Mouse (Mus musculus) kidney, adult 18-20 months (tissue): ENCODE measurements around the gene Dvl2.

Source experiments
- DNase-seq: peaks from one replicate; pipeline ENCODE4 v3.0.0; 2021

Gene Dvl2

DNA sequence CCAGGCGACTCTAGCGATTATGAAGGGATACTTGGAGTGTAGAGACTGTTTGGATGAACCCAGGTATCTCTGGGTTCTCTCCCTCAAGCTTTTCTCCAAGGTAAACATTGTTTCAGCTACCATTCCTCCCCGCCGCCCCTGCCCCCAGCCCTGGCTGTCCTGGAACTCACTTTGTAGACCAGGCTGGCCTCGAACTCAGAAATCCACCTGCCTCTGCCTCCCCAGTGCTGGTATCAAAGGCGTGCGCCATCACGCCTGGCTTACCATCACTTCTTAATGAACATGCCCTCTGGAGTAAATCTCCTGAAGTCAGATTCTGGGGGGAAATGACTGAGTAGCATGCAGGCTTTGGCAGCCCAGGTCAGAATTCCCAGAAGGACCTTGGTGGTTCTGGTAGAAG, 18.2 kb upstream of the Dvl2 start, which contains the start of gene Elp5:
Gene Elp5, minus strand, starts transcription at position 293 of the 400 bp plus-strand sequence.
- DNase-seq = no peak

DNA sequence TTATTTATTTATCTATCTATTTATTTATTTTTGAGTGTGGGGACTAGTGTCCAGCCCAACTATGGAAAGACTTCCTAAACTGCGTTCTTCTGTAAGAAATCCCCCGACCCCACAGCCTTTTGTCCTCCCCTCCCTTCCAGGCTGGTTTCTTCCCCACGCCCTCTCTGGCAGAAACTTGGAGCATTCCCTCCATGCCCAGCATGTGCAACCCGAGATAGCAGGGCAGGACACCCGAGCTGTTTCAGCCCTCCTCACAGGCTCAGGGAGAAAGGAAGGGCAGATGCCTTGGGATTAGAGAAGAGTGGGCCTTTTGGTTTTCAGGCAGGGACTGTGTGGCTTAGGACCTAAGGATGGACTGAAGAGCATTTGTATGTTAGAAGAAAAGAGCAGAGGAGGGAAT, 17.5 kb upstream of the Dvl2 start:
- DNase-seq = no peak

DNA sequence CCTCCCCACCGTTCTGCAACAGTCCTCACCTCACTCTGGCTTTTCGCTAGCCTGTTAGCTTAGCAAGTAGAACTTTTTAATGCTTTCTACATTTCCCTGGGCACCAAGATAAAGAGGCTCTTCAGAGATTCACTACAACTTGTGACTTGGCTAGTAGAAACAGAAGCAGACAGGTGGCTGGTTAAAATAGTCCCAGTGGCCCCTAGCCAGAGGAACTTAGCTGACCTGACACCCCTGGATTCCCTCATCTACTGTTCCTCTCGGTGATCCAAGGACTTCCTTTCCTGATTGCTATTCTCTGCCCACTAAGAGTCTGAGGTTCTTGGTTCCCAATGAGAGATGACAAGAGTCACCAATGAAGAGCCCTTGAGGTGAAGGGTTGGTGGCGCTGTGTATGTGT, 17.0 kb upstream of the Dvl2 start:
- no peak for DNase-seq

DNA sequence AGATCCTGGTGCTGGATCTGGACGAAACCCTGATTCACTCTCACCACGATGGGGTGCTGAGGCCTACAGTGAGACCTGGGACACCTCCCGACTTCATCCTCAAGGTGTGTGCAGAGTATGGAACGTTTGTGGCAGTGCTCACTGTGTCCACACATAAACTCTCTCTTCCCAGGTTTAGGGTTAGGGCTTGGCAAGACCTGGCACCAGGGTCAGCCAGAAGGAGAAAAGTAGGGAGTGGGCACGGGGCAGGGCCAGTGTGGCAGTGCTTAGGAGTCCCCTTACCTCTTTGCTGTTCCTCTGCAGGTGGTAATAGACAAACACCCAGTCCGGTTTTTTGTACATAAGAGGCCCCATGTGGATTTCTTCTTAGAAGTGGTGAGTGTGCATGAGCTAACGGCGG, 16.0 kb upstream of the Dvl2 start:
- DNase-seq = no peak

DNA sequence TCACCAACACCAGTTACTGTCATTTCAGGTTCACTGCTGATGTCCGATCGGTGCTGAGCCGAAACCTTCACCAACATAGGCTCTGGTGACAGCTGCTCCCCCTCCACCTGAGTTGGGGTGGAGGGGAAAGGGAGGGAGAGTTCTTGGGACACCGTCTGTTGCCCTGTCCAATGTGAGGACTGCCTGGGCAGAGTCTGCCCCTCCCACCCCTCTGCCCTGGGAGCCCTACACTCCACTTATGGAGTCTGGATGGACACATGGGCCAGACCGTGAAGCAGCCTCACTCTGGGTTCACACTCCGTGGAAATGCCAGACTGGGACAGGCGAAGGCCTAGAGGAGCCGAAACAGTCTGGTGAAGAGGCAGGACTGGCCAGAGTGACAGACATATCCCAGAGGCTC, 10.4 kb upstream of the Dvl2 start:
- no peak for DNase-seq

DNA sequence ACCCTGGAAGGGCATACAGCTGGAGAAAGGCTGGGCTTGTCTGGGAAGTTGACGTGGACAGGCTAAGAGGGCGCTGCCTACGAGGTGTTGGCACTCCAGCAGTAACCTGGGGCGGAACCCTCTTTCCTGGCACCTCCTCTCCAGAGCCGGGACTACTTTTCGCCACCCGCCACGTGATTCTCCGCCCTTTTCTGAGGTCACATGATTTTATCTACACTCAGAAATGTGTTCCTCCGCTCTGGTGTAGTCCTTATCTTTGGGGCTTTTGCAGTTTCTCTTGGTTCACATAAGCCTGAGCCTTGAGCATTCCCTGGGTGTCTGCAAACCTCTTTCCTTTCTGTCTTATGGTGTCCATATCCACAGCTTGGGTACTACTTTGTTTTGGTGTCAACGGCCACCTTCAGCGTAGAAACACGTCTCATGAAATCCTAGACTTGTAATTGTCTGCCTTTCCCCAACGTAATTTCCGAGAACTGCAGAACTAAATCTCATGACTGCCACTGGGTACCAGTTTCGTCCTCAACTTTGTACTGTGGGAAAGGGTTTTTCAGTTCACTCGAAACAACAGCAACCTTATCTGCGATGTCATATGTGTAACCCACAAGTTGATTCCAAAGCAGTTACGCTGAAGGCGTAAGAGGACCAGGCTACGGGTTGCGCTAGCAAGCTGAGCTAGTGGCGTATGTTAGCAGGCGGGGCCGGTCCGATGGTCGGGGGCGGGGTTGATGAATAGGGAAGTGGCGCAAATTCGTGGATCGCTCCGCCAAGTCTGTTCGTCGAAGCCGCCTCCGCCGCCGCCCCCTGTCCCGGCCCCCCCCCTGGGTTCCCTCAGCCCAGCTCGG, 9.3 kb upstream of the Dvl2 start, which contains the start of gene Gabarap:
Gene Gabarap, plus strand, starts transcription at position 294 of the 842 bp plus-strand sequence.
- DNase-seq = peak; percentile 97

DNA sequence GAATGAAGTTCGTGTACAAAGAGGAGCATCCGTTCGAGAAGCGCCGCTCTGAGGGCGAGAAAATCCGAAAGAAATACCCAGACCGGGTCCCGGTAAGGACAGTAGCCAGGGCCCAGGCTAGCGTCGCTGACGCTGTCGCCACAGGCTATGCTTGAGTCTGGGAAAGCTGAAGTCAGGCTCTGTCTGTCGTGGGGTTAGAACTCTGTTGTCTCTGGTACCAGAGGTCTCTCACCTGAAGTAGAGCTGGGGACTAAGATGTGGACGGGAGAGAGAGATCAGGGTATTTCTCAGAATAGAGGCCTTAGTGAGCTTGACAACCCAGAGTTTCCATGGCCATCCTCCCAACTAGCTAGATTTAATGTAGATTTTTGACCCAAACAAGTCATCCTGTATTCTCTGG, 8.7 kb upstream of the Dvl2 start:
- no peak for DNase-seq

DNA sequence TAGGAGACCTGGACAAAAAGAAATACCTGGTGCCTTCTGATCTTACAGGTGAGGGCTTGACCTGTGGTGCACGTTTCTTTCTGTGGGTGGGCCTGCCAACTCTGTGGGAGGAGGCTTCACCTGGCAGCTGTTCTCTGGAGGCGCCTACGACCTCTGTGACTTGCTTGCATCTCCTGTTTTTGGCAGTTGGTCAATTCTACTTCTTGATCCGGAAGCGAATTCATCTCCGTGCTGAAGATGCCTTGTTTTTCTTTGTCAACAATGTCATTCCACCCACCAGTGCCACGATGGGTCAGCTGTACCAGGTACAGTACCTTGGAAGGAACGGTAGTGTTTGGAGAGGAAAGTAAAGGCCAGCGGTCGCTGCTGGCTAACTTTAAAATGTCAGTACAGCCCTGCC, 8.0 kb upstream of the Dvl2 start:
- DNase-seq = peak; percentile 40

DNA sequence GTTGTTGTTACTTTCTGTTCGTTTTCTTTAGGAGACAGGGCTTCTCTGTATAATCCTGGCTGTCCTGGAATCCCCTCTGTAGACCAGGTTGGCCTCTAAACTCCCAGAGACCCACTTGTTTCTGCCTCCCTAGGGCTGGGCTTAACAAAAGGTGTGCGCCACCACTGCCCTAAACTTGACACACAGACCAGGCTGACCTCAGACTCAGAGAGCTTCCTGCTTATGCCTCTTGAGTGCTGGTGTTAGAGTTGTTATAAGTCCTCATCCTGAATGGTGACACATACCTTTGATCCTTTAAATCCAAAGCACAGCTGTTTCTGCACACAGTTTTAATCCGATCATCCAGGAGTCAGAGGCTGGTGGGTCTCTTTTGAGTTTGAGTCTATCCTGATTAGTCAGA, 7.5 kb upstream of the Dvl2 start:
- DNase-seq = no peak

DNA sequence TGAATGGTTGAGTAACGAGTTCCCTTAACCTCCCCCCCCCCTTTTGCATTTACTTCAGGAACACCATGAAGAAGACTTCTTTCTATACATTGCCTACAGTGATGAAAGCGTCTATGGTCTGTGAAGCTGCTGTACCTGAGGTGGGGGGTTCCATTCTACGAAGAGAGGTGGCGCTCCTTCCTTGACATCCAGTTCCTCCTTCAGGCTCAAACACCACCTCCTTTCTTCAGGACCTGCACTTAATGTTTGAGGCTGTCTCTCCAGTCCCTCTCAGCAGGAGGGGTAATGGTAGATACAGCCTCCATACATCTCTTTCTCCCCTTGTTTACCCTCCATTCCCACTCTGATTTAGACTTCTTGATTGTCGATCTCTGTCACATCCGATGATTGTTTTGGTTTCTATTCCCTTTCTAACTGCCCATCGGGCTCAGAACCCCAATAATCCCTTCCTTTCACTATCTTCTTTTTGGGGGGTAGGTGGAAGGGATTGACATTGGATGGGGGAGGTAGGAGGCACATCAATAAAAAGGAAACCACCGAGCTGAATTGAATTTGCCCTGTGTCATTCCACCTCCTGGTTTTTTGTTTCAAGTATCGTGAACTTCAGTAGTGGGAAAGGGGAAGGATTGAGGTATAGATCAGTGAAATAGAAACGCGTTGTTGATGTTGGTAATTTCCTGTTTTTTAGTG, 5.8 kb upstream of the Dvl2 start:
- no peak for DNase-seq

DNA sequence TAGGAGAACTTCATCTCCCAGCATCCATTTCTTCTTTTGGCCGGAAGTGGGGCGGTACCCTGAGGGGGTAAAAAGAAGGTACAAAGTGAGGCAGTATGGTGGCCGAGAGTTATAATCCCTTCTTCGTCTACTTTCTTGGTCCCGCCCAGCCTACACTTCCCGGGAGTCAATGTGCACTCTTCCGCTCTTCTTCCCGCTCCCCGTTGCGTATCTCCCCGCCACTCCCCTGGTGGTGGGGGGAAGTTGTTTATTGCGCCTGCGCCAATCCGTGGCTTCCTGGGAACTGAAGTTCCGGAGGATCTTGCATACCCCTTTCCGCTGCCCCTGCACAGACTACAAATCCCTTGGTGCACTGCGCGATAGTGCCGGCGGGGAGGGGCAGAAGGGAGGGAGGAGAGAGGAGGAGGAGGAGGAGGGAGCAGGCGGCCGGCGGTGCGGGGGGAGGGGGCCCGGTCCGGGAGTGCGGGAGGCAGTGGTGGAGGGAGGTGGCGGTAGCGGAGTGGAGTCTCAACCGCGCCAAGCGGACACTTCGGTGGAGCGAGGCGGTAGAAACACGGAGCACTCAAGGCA, 4.9 kb upstream of the Dvl2 start, which contains the start of gene Phf23:
Gene Phf23, plus strand, starts transcription at position 387 of the 570 bp plus-strand sequence.
- peak; percentile 95 for DNase-seq

DNA sequence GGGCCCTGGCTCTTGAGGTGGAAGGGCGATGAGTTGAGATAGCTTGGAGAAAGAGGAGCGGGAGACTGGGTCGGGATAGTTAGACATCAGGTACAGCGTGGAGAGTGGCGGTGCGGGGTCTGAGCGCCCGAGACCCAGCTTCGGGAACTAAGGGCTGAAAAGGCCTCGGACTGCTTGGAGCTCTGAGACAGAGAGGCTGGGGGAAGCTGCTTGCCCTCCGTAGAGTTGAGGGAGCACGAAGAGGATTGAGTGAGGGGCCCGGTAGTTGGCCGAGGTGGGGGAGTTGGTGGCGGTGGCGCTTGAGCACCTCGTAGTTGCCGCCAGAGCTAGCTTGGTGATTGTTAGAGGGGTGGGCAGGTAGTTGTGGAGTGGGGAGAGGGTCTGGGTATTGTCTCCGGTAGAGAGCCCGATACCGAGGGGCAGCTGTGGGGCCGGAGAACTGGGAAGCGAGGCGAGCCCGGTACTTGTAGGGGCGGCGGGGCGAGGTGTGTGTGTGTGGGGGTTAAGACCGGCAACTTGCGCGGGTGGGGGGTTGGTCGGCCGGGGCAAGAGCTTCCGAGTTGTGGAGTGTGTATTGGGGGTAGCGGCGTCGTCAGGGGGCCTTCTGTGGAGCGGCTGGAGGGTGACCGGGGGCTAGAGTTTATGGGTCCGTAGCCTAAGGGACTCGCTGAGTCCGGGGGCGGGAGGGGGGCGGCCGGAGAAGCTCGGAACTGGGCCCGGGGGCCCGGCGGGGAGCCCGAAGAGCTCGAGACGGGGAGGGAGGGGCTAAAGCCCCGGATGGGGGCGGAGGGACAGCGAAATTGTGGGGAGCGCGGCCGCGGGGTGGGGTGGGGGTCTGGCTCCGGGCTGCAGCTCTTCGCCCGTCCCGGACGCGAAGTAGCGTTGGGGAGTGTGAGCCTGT, 4.0 kb upstream of the Dvl2 start:
- peak; percentile 54 for DNase-seq

DNA sequence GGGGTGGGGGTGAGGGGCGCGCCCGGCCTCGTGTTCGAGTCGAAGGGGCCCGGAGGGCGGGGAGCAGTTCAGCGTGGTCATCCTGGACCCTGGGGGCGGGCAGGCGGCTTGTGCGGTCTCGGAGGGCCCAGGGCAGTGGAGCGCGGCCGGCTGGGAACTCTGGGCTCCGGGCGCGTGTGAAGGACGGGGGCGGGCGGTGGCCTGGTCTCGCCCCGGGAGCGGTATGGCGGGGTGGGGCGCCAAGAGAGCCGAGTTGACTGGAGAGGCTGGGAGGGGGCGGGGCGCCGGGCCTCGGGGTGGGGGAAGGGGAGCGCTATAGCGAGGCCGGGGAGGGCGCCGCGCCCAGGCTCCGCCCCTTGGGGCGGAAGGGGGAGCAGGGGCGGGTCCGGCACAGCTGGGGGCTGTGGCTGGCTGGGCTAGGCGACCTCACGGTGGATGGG, 3.3 kb upstream of the Dvl2 start:
- DNase-seq = peak; percentile 90

DNA sequence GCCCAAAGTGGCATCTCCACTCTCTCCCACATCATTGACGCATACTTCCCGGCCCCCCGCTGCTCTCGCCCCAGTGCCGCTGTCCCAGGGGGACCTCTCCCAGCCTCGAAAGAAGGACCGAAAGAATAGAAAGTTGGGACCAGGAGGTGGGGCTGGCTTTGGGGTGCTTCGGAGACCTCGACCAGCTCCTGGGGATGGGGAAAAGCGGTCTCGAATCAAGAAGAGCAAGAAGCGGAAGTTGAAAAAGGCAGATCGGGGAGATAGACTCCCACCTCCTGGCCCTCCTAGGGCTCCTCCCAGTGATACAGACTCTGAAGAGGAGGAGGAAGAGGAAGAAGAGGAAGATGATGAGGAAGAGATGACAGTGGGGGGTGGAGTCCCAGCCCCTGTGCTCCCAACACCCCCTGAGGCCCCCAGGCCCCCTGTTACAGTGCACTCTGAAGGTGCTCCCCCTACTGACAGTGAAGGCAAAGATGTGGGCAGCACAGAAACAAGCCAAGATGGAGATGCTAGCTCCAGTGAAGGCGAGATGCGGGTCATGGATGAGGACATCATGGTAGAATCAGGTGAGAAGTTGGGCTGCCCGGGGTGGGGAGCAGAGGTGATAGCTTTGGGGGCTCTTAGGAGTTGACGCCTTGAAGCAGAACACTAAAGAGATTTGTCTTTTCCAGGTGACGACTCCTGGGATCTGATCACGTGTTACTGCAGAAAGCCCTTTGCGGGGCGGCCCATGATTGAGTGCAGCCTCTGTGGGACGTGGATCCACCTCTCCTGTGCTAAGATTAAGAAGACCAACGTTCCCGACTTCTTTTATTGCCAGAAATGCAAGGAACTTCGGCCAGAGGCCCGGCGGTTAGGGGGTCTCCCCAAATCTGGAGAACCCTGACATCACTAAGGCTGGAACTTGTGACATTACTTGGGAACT, 1.6 kb upstream of the Dvl2 start:
- DNase-seq = no peak

DNA sequence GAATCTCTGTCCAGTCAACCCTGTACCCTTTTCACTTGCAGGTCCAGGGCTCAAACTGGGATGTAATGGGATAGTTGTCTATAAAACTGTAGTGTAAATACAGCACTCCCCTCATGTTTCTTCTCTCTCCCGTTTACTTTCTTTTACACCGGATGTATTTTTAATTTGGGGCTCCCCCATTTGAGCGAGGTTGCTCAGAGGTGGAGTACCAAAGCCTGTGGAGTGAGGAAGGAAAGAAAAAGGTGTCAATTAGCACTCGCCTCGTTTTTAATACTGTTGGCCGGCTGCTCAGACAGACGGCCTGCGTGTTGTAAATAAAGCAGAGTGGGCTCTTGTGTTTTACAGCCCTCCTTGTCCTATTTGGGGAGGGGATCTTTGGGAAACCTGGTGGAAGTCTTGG, 729 bp upstream of the Dvl2 start:
- DNase-seq = no peak

DNA sequence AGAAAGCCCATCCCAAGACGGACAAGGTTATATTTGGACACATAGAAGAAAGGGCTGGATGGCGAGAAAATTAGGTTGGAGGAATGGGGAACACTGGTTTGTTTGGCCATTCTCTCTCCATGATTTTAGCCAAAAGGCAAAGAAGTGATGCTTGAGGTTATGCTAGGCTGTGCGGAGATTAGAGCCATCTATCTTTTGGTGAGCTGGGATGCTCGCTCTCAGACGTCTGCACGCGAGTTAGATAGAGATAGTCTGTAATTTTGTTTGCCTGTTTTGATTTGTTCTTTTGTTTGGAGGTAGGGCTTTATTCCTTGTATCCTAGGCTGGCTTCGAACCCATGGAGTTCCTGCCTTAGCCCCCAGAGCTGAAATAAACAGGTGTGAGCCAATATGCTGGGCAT, 764 bp downstream of the Dvl2 start:
- no peak for DNase-seq

DNA sequence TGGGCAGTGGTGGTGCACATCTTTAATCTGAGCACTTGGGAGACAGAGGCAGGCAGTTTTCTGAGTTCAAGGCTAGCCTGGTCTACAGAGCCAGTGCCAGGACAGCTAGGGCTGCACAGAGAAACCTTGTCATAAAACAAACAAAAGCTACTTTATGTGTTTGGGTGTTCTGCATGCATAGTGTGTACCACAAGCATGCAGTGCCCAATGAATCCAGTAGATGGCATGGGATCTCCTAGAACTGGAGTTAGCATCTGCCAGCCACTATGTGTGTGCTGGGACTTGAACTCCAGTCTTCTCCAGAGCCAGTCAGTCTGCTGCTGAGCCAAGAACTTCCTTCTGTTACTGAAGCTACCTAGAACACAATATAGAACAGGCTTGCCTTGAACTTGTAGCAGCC, 1.5 kb downstream of the Dvl2 start:
- no peak for DNase-seq

DNA sequence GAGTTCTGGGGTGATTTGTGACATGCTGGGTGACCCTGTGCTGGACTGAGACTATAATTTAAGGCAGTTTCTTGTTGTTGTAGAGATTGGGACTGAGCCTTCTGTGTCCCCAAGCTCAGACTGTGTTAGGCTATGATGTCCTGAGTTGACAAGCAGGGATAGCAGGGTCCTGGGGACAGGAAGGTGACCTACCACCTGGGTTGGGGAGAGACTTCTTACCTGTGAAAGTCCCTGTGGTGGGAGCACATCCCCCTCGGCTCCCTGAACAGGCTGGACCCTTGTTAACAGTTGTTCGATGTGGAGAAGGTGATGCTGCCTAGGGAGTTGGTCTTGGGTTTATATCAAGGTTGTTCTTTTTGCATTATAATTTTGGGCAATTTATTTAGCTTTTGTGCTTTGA, 2.1 kb downstream of the Dvl2 start:
- no peak for DNase-seq

DNA sequence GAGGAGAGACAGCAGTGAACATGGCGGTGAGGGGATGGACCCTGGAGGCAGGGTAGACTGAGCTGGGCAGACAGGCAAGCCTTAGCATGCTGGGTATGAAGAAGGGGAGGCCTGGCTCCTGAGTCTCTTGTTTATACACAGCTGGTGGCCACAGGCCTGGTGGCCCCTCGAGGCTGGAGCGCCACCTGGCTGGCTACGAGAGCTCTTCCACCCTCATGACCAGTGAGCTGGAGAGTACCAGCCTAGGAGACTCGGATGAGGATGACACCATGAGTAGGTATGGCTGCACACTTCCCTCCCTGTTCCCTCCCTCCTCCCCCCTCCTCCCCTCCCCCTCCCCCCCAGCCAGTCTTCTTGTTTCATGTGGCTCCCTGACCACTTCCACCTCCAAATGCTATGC, 5.1 kb downstream of the Dvl2 start:
- DNase-seq = no peak

DNA sequence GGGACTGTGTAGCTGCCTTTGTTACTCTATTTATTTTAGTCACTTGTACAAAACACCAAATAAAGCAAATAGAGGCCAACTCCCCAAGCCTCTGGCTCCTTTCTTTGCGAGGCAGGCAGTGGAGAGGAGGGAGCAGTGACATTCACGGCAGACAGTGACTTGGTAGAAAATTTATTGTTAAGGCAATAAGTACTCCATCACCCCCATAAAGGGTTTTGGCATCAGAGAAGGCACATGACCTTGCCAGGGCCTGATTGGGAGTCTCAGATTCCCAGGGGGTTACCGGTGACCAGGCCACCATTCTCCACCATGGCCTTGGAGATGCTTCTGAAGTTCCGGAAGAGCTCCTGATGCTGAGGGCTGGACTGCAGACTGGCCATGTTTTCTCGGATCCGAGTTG, 9.6 kb downstream of the Dvl2 start:
- no peak for DNase-seq

DNA sequence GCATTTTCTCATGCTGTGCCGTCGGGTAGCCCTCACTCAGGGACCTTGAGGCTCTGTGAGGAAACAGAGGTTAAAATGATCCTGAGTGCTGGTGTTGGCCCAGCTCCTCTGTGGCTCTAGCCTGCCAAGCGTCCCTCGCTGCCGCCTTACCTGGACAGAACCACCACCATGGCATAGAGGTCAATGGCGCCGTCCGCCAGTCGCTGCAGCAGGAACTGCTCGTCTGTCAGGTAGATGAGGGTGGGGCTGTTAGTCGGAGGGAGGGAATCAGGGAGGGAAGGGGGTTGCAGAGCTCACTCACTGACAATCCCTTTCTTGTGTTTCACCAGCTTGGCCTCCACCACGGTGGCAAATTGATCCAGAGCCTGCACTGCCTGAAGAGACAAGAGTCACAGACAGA, 10.2 kb downstream of the Dvl2 start:
- DNase-seq = no peak

DNA sequence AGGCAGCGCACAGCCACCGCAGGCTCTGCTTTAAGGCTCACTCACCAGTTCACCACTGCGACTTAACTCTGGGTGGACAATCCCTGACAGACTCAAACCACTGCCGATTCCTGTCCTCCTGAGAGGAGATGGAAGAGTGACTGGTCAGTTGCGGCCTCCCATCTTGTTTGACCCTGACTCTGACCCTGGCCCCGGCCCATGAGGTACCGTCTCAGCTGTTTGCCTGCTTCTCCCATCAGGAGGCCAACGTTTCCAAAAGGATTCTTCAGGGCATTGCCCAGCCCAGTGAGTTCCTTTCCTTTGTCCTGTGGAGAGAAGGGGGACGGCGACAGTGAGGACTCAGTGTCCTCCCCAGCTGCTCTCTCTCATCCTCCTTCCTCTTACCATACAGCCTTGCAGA, 10.6 kb downstream of the Dvl2 start:
- DNase-seq = no peak
